Mouse (Mus musculus) liver, embryonic 15.5 days (tissue): ENCODE results near the gene Nup188. TPM values are rescaled to one million over a fixed set of nuclear protein-coding genes. Genes with fewer than 3 reads are reported as not detected.

Experiments
- ATAC-seq: fragments of 200-750 bp; cut with Nextera tagmentation; 2 replicates; pipeline ENCODE4 v1.8.0; 2017; ENCODE audit warnings: moderate number of reproducible peaks, mild to moderate bottlenecking, moderate library complexity; ENCODE audit not compliant: insufficient read depth
- H3K27ac ChIP-seq: fragments of 300-500 bp; sonication (generic); replicated peaks from 2 replicates; pipeline ENCODE4 v1.5.1; 2015; ENCODE audit warnings: mild to moderate bottlenecking, inconsistent platforms
- H3K27me3 ChIP-seq: fragments of 300-500 bp; sonication (generic); 2 replicates; pipeline ENCODE4 v1.6.1; 2015; ENCODE audit warnings: mild to moderate bottlenecking, inconsistent platforms
- H3K36me3 ChIP-seq: fragments of 300-500 bp; sonication (generic); replicated peaks from 2 replicates; pipeline ENCODE4 v1.6.1; 2015; ENCODE audit warnings: moderate library complexity, mild to moderate bottlenecking, inconsistent platforms
- H3K4me1 ChIP-seq: fragments of 300-500 bp; sonication (generic); replicated peaks from 2 replicates; pipeline ENCODE4 v1.6.1; 2015; ENCODE audit warnings: inconsistent platforms
- H3K4me2 ChIP-seq: fragments of 300-500 bp; sonication (generic); 2 replicates; pipeline ENCODE4 v1.6.1; 2015; ENCODE audit warnings: moderate library complexity, mild to moderate bottlenecking, inconsistent platforms
- H3K4me3 ChIP-seq: fragments of 300-500 bp; sonication (generic); replicated peaks from 2 replicates; pipeline ENCODE4 v1.5.1; 2015; ENCODE audit warnings: mild to moderate bottlenecking, inconsistent platforms
- H3K9ac ChIP-seq: fragments of 300-500 bp; sonication (generic); 2 replicates; pipeline ENCODE4 v1.6.1; 2015; ENCODE audit warnings: moderate library complexity, mild to moderate bottlenecking, inconsistent platforms
- H3K9me3 ChIP-seq: fragments of 300-500 bp; sonication (generic); replicated peaks from 2 replicates; pipeline ENCODE4 v1.6.1; 2016; ENCODE audit warnings: inconsistent platforms
- WGBS: fragments of 180-500 bp; shearing (Covaris S2); methylation state at CpG from one replicate; pipeline ENCODE4 v1.1.7; 2015; ENCODE audit warnings: mixed read lengths; ENCODE audit not compliant: insufficient replicate concordance; 5-methylcytosine and 5-hydroxymethylcytosine counted together
- polyA plus RNA-seq: library from polyadenylated mRNA; unstranded; fragments of >200 nt; fragmentation: Nextera tagmentation; extraction: Ambion mirVana; gene quantifications from 2 replicates; pipeline ENCODE4 v1.2.1, GENCODE M21; 2015

The Nup188 gene
- polyA plus RNA-seq, 1 experiment from 2014 or later = 13.6 TPM

DNA sequence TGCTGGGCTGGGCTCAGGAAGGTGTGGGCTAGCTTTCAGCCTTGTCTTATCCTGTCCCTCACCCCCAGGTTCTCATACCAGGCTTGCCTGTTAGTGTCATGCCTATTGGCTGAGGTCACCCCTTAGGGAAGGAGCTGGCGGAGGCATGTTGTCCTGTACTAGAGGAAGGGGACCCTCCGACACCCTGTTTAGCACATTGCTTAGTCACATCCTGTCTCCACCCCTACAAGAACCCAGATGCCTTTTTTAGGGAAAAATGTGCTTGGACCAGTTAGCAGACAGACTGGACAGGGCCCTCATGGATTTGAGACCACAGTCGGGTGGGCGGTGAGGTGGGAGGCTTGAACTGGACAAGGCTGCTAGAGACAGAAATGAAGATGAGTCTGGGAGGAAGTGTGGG, 27.6 kb upstream of the Nup188 start:
- Histone ChIP-seq H3K4me3 (no peak overlapping the region), H3K9me3 (no peaks in the 10 kb centered on the region), H3K4me1 (peaks cover 28% of the 10 kb centered on the region), H3K27ac (no peak overlapping the region), H3K36me3 (peaks cover 84% of the 10 kb centered on the region), H3K4me2 (no peak overlapping the region), H3K9ac (no peak overlapping the region), H3K27me3 (no peaks in the 10 kb centered on the region)
- peak; percentile 30; the same call in 1 of the 2 replicates for ATAC-seq
- 47% methylated on average over 4 of the region's 4 CpGs for WGBS

DNA sequence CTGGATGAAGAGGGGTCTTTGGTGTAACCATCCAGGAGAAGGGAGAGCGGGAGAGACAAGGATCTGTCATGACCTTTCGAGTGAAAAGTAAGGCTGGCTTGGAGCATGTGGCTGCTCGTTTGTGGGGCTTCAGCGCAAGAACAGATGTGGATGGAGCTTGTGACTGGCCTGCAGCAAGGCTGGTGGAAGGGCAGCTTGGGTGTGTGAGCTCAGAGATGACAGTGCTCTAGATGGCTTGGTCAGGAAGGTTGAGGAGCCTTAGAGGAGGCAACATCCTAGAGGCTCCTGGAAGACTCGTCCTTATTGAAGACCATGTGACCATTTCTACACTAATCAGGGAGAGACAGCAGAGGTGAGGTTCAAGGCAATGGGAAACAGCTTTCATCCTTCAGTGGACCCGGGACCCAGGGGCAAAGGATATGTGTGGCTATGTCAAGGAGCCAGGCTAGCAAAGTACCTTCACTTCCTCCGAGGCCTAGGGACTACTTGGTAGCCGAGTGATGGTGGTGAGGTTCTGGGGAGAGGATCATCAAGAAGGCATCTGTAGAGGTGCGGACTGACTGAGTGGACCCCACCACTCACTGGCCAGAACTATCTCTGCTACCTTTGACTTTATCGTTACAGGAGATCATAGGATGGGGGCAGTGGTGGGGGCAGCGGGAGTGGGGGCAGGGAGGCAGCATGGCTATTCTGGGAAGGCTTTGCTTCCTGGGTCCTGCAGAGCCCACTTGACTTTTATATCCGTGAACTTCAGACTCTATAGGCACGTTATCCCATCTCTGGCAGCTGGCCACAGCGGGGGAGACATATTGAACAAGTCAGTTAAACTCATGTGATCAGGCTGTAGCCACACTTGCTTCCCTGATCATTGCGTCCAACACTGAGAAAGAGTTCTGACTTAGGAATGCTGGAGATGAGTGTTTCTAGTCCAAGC, 26.8 kb upstream of the Nup188 start:
- Histone ChIP-seq H3K27ac (no peak overlapping the region), H3K36me3 (peaks cover 92% of the 10 kb centered on the region), H3K4me2 (no peak overlapping the region)

DNA sequence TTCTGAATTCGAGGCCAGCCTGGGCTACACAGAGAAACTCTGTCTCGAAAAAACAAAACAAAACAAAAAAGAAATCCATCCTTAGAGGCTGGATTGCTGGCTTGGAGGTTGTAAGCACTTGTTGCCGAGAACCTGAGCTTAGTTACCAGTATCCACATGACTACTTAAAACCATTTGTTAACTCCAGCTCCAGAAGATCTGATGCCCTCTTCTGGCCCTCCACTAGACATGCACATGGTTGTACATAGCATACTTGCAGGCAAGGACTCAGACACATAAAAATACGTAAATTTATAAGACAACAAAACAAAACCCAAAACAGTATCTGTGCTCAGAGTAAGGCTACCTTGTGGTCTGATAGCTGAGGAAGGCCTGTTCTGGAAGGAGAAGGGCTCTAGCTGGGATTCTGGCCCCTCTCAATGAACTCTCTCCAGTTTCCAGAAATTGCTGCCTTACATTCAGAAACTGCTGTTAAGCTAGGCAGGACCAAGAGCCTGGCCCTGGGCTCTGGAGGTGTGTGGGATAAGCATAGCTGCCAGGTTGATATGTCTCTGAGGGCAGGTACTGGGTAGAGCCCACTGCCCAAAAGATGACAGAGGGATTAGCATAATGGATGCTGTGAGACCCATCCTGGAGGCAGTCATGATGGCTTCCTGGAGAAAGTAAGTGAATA, 25.0 kb upstream of the Nup188 start:
- ATAC-seq = no peak
- Histone ChIP-seq H3K4me1 (peaks cover 40% of the 10 kb centered on the region), H3K36me3 (peaks cover 86% of the 10 kb centered on the region), H3K9ac (no peak overlapping the region), H3K4me2 (no peak overlapping the region), H3K9me3 (no peaks in the 10 kb centered on the region), H3K27ac (no peak overlapping the region), H3K27me3 (no peaks in the 10 kb centered on the region), H3K4me3 (no peak overlapping the region)
- 75% methylated on average over 4 of the region's 4 CpGs for WGBS

More for the DNA sequence above, 26.8 kb upstream of the Nup188 start:
- H3K4me3 ChIP-seq = no peak overlapping the region
- H3K9me3 ChIP-seq = no peaks in the 10 kb centered on the region
- WGBS = 77% methylated on average over 15 of the region's 15 CpGs
- H3K9ac ChIP-seq = no peak overlapping the region
- no peaks in the 10 kb centered on the region for H3K27me3 ChIP-seq
- H3K4me1 ChIP-seq = peaks cover 25% of the 10 kb centered on the region
- ATAC-seq = no peak

DNA sequence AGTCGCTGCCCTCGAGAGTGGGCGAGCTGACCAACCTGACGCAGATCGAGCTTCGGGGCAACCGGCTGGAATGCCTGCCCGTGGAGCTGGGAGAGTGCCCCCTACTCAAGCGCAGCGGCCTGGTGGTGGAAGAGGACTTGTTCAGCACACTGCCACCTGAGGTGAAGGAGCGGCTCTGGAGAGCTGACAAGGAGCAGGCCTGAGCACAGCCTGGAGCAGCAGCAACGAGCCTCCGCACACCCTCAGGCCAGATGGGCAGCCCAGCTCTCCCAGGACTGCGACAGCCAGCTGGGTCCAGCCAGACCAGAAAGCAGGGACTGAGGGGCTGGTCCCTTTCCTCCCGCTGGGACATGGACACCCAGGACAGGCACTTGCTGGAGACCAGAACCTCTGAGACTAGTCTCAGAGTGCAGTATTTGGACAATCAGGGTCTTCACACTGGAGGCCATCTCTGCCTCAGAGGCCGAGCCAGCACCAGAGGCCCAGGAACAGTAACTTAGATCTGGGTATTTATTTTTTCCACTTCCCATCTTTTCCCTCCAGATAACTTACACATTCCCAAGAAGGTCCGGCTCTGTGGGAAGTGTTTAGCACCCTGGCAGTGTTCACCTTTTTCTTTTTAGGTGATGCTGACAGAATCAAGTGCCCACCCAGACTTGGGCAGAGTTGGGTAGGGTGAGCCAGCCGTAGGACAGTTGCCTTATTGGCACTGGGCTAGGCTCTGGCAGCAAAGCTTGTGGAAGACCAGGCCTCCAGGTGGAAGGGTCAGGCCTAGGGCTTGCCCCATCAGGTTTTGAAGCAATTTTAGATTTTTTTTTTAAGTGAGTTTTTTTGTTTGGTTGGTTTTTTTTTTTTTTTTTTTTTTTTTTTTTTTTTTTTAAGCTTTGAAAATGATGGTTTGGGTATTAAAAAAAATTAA, 24.0 kb upstream of the Nup188 start:
- H3K4me3 ChIP-seq = no peak overlapping the region
- no peak overlapping the region for H3K27ac ChIP-seq
- WGBS = 88% methylated on average over 18 of the region's 18 CpGs
- no peaks in the 10 kb centered on the region for H3K9me3 ChIP-seq
- no peaks in the 10 kb centered on the region for H3K27me3 ChIP-seq
- H3K9ac ChIP-seq = no peak overlapping the region
- H3K4me2 ChIP-seq = no peak overlapping the region
- H3K36me3 ChIP-seq = peaks cover 76% of the 10 kb centered on the region
- no peak for ATAC-seq
- H3K4me1 ChIP-seq = peaks cover 49% of the 10 kb centered on the region

DNA sequence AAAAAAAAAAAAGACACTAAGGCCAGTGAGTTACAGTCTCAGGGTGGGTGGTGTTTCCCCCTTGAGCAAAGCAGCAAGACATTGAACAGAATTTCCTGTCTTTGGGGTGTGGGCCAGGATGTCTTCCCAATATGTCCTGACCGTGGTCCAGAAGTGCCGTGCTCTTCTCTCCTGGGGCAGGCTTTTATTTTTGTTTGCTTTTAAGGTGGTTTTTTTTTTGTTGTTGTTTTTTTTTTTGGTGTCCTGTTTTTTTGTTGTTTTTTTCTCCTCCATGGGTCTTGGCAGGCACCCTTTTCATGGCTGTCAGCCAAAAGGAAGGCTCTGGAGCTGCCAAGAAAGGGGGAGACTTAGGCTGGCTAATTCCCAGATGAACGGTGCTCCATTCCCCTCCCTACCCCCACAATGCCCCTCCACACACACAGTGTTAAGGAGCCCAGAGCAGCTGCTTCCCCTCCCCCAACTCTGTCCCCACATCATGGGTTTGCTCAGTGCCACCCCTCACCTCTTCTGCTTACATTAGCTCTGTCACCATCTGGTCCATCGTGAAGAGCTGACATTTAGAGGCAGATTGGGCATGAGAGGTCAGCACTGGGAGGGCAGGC, 23.3 kb upstream of the Nup188 start:
- H3K27ac ChIP-seq = no peak overlapping the region
- H3K4me3 ChIP-seq = no peak overlapping the region
- ATAC-seq = no peak
- no peak overlapping the region for H3K4me2 ChIP-seq
- 82% methylated on average over 4 of the region's 4 CpGs for WGBS
- no peak overlapping the region for H3K9ac ChIP-seq
- peaks cover 51% of the 10 kb centered on the region for H3K4me1 ChIP-seq
- H3K27me3 ChIP-seq = no peaks in the 10 kb centered on the region
- H3K36me3 ChIP-seq = peaks cover 68% of the 10 kb centered on the region
- H3K9me3 ChIP-seq = no peaks in the 10 kb centered on the region

DNA sequence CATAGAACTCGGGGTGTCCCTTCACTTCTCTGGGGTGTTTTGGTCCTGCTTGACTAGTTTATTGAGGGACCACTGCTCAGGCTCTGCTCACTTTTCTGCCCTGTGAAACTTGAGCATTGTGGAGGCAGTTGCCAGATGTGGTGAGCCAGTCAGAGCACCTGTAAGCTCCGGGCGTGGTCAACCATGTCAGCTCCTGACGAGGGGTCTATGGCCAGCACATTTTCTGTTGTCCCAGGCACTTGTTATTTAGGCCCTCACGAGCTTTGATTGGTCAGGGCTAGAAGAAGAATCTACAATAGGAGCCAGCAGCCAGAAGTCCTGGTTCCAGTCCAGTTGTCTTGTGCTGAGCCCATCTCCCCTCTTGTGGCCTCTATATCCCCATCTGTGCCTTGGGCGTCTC, 22.4 kb upstream of the Nup188 start:
- Histone ChIP-seq H3K4me1 (peaks cover 46% of the 10 kb centered on the region), H3K4me2 (no peak overlapping the region), H3K9me3 (no peaks in the 10 kb centered on the region), H3K27ac (no peak overlapping the region), H3K9ac (no peak overlapping the region), H3K4me3 (no peak overlapping the region), H3K27me3 (no peaks in the 10 kb centered on the region), H3K36me3 (peaks cover 59% of the 10 kb centered on the region)
- WGBS = 76% methylated on average over 6 of the region's 6 CpGs
- no peak for ATAC-seq

DNA sequence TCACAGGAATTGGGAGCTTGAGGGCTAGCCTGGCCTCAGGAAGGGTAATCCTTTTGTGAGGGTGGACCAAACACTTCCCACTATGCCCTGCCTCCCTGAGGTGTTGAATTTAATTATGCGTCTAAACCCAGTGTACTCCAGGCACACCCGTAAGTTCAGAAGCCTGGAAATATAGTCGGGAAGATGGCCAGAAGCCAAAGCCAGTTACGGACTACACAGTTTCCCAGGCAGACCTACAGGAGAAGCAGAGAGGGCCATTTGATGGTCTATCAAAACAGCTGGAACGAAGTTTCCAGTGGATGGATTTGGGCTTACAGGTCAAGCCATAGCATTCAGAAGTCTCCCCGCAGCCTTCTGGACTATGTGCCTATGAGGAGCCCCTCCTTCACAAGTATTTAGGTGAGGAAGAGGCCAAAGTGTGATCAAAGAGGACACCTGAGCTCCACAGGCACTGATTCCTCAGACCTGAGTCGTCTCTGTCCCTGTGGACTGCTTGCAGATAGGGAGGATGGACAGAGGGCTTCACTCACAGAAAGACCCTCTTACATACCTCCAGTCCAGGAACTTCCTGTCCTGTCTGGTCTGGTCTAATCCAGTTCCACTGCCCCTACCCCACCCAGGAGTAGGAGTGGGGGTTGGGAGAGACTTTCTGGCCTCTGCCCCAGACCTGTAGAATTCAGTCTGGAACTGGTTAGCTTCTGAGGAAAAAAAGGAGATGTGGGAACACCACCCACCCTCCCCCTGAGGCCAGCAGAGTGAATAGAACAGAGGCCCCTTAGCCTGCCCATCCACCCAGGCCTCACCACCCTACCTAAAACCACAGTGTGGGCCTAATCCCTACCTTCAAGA, 21.3 kb upstream of the Nup188 start:
- H3K9ac ChIP-seq = no peak overlapping the region
- peak overlapping the region; percentile 78 for H3K27ac ChIP-seq
- no peak overlapping the region for H3K4me2 ChIP-seq
- 75% methylated on average over 7 of the region's 7 CpGs for WGBS
- no peak for ATAC-seq
- H3K27me3 ChIP-seq = no peaks in the 10 kb centered on the region
- no peaks in the 10 kb centered on the region for H3K9me3 ChIP-seq
- H3K4me3 ChIP-seq = no peak overlapping the region
- H3K36me3 ChIP-seq = peaks cover 49% of the 10 kb centered on the region
- peaks cover 43% of the 10 kb centered on the region for H3K4me1 ChIP-seq

DNA sequence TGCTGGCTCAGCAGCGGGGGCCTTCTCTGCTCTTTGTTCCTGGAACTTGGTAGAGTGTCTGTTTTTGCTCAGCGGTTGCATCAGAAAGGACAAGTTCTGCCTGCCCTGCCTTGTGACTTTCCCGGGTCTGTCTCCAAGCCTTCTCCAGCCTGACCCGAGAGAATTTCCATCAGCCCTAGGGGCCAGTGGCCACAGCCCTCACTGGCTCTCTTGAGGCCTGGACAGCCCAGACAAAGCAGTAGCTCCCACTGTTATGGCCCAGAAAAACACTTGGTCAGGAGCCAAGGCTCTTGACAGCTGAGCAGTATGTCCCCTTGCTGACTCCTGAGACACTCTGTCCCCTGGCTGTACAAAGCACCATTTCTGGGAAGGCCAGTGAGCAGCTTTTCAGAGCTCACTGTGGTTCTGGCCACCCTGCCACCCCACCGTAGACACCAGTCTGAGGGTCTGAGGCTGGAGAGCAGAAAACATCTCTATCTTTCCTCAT, 20.4 kb upstream of the Nup188 start, which contains the start of gene Phyhd1:
Gene Phyhd1, plus strand, starts transcription at position 437 of the 487 bp plus-strand sequence.
- Histone ChIP-seq H3K27ac (peak within 1 kb of the TSS; percentile 78), H3K9ac (peak within 1 kb of the TSS; percentile 42), H3K27me3 (no peaks in the 10 kb centered on the region), H3K4me3 (peak within 1 kb of the TSS; percentile 31), H3K36me3 (peaks cover 41% of the 10 kb centered on the region), H3K4me1 (peaks cover 46% of the 10 kb centered on the region), H3K9me3 (no peaks in the 10 kb centered on the region), H3K4me2 (peak within 1 kb of the TSS; percentile 44)
- 61% methylated on average over 5 of the region's 5 CpGs for WGBS
- no peak for ATAC-seq

DNA sequence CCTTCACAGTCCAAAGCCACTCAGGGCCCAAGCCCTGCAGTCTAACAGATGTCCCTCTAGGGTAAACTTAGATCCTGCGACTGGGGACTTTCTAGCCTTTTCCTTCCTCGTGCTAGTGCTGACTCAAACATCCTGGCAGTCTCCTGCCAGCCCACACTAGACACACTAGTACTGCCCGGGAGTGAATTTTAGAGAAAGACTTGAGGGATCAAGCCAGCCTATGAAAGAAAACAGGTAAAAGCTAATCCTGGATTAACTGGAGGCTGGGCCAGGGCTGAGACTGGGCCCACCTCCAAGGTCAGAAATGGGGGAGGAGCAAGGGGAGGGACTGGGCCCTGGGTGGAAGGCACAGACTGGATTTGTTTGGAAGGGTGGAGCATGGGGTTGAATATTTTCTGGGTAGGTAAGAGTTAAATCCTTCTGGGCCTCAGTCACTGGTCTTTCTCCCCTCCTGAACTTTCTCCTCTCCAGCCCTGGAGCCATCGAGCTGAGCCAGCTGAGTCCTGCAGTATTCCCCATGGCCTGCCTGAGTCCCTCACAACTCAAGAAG, 19.7 kb upstream of the Nup188 start:
- Histone ChIP-seq H3K4me1 (peaks cover 46% of the 10 kb centered on the region), H3K4me2 (peak overlapping the region; percentile 44), H3K4me3 (peak overlapping the region; percentile 31), H3K9me3 (no peaks in the 10 kb centered on the region), H3K9ac (no peak overlapping the region; the same call in 1 of the 2 replicates), H3K27me3 (no peaks in the 10 kb centered on the region), H3K36me3 (peaks cover 34% of the 10 kb centered on the region), H3K27ac (peak overlapping the region; percentile 78)
- 35% methylated on average over 4 of the region's 4 CpGs for WGBS
- ATAC-seq = peak; percentile 75
